Mouse (Mus musculus) cortical plate, adult 2 months (tissue): Measurements from ENCODE around the gene Nrcam.

Source experiments
- CTCF ChIP-seq: fragments of 200-500 bp; IDR thresholded peaks from 2 replicates; pipeline ENCODE4 v1.5.1; 2011; ENCODE audit warnings: mild to moderate bottlenecking, control low read depth, low read length; ENCODE audit not compliant: insufficient read depth; ENCODE audit errors: extremely low read depth
- POLR2A ChIP-seq: fragments of 200-500 bp; IDR thresholded peaks from 2 replicates; pipeline ENCODE4 v1.6.1; 2011; ENCODE audit warnings: mild to moderate bottlenecking, low read length, control low read depth; ENCODE audit not compliant: insufficient read depth; ENCODE audit errors: extremely low read depth

GRCm38 (mm10) chr12:44471073-44471472 is 142.4 kb downstream of the Nrcam start:
- no peak for TF ChIP-seq CTCF
- TF ChIP-seq POLR2A = no peak
